Mouse (Mus musculus): ENCODE measurements around the gene Spata31d1d.

DNA sequence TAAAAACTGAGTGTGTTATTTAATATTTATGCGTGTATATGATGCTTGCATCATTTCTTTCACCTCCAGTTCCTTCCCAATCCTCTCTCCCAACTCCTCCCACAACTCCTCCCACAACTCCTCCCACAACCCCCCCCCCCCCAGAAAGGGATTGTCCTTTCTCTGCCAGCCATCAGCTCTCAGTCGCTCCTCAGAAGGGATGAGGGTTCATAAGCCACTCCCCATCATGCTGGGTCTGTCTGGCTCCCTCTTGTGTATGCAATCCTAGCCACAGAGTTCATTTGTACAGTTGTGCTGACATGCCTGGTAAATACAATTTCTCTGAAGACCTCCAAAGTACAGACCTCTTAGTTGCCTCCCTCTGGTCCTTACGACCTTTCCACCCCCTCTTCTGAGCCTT, 3.6 kb upstream of the Spata31d1d start:
- TF ChIP-seq TCF12 (IDR thresholded peaks at IDR 0.05; ENCODE audit: low read depth, low read length) (no peak), POLR2A (IDR thresholded peaks at IDR 0.05; ENCODE audit: low read depth, low read length) (no peak), MAX (IDR thresholded peaks at IDR 0.05; ENCODE audit: low read length) (no peak), CTCF (conservative IDR thresholded peaks at IDR 0.05 in 1 of 2, IDR thresholded peaks at IDR 0.05 in 1 of 2; ENCODE audit: low read depth in 2 of 2, low read length in 2 of 2) (peak in 1 of 2 experiments; percentile 50; a peak in 2 of 4 replicates), KAT2A (IDR thresholded peaks at IDR 0.05; ENCODE audit: insufficient replicate concordance, low read length) (no peak), POLR2AphosphoS2 (IDR thresholded peaks at IDR 0.05; ENCODE audit: low read depth, low read length) (no peak), ZNF384 (IDR thresholded peaks at IDR 0.05; ENCODE audit: low read depth, low read length) (no peak), NRF1 (IDR thresholded peaks at IDR 0.05; ENCODE audit: low read depth, low read length) (no peak), MEF2A (IDR thresholded peaks at IDR 0.05; ENCODE audit: borderline replicate concordance, low read depth, low read length) (no peak), GABPA (IDR thresholded peaks at IDR 0.05; ENCODE audit: insufficient replicate concordance, low read depth, low read length) (no peak), MXI1 (IDR thresholded peaks at IDR 0.05; ENCODE audit: low read depth, low read length) (no peak), EP300 (IDR thresholded peaks at IDR 0.05; ENCODE audit: low read length) (no peak), JUND (conservative IDR thresholded peaks at IDR 0.05; ENCODE audit: low read depth, low read length) (no peak)
